Mouse (Mus musculus) thymus, postnatal 0 days (tissue): ENCODE data around the gene Bdh1. TPM values are rescaled to one million over a fixed set of nuclear protein-coding genes. Genes with fewer than 3 reads are reported as not detected.
"Not testable (repeated sequence)": the region's sequence is repeated elsewhere in the genome, so short reads cannot be mapped to it uniquely, and the experiment has no call there.

Experiments used
- DNase-seq: peaks from one replicate; pipeline ENCODE4 v3.0.0-alpha.2; 2015; ENCODE audit warnings: low spot score
- polyA plus RNA-seq: library from polyadenylated mRNA; unstranded; fragments of >200 nt; fragmentation: Nextera tagmentation; extraction: Ambion mirVana; gene quantifications from 2 replicates; pipeline ENCODE4 v1.2.1, GENCODE M21; 2015

The Bdh1 gene
- polyA plus RNA-seq, 1 experiment from 2014 or later: 78.6 TPM

- no peak for DNase-seq
Observed at GRCm38 (mm10) chr16:31462113-31462687, 40.1 kb downstream of the Bdh1 start.

- no peak for DNase-seq
Observed at GRCm38 (mm10) chr16:31464953-31465352, 42.9 kb downstream of the Bdh1 start.

- peak; percentile 30 for DNase-seq
Observed at GRCm38 (mm10) chr16:31465630-31466029, 43.5 kb downstream of the Bdh1 start.

- DNase-seq: no peak
Observed at GRCm38 (mm10) chr16:31466106-31466505, 44.0 kb downstream of the Bdh1 start.

GRCm38 (mm10) chr16:31470819-31471218 is 48.7 kb downstream of the Bdh1 start:
- not testable (repeated sequence) for DNase-seq

GRCm38 (mm10) chr16:31471994-31472393 is 49.9 kb downstream of the Bdh1 start:
- no peak for DNase-seq

- no peak for DNase-seq
Observed at GRCm38 (mm10) chr16:31473226-31473625, 51.1 kb downstream of the Bdh1 start.

GRCm38 (mm10) chr16:31475123-31475968 is 53.3 kb downstream of the Bdh1 start:
- no peak for DNase-seq

GRCm38 (mm10) chr16:31476872-31477603 is 55.0 kb downstream of the Bdh1 start:
- no peak for DNase-seq

- no peak for DNase-seq
Observed at GRCm38 (mm10) chr16:31485336-31485735, 63.3 kb downstream of the Bdh1 start.

GRCm38 (mm10) chr16:31487266-31487665 is 65.2 kb downstream of the Bdh1 start:
- no peak for DNase-seq

GRCm38 (mm10) chr16:31489096-31489495 is 67.0 kb downstream of the Bdh1 start:
- DNase-seq: no peak

- no peak for DNase-seq
Observed at GRCm38 (mm10) chr16:31490967-31491366, 68.9 kb downstream of the Bdh1 start.

GRCm38 (mm10) chr16:31492921-31493549 is 71.0 kb downstream of the Bdh1 start:
- DNase-seq: no peak

GRCm38 (mm10) chr16:31493550-31493965 is 71.5 kb downstream of the Bdh1 start:
- DNase-seq: no peak

- no peak for DNase-seq
Observed at GRCm38 (mm10) chr16:31493991-31494390, 71.9 kb downstream of the Bdh1 start.

- no peak for DNase-seq
Observed at GRCm38 (mm10) chr16:31495356-31495755, 73.3 kb downstream of the Bdh1 start.

- no peak for DNase-seq
Observed at GRCm38 (mm10) chr16:31495769-31496168, 73.7 kb downstream of the Bdh1 start.

GRCm38 (mm10) chr16:31498336-31498735 is 76.3 kb downstream of the Bdh1 start:
- no peak for DNase-seq

GRCm38 (mm10) chr16:31499021-31499420 is 76.9 kb downstream of the Bdh1 start:
- DNase-seq: no peak

GRCm38 (mm10) chr16:31499681-31500310 is 77.7 kb downstream of the Bdh1 start:
- no peak for DNase-seq
